Mouse (Mus musculus): Measurements from ENCODE around the gene Ppp1r11.

DNA sequence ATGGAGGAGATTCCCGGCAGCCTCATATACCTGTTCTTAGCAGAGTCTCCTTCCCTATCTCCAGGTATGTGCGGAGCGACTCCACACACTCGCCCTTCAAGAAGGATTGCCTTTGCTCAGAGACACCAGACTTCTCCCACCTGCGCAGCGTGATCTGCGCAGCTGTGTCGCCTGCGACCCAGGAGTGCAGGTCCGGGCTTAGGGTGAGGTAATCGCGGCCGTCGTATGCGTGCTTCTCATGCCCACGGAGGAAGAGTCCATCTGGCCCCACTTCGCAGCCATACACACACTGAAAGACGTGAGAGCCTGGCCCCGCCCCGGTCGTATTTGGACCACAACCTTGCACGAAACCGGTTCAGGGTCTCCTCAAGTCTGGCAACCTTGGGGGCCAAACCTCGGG is 36.9 kb upstream of the Ppp1r11 start:
- no peak for TF ChIP-seq CTCF (IDR thresholded peaks at IDR 0.05; ENCODE audit: low read depth)
- TF ChIP-seq EP300 (optimal IDR thresholded peaks at IDR 0.05) = no peak

All from stomach, postnatal 0 days (tissue).